Mouse (Mus musculus) telencephalon, adult 2 months (tissue): Measurements from ENCODE around the gene Olfr1065.
"Not testable (repeated sequence)": the region's sequence is repeated elsewhere in the genome, so short reads cannot be mapped to it uniquely, and the experiment has no call there.

ENCODE experiments used
- DNase-seq: peaks from one replicate; pipeline ENCODE4 v3.0.0-alpha.2; 2011; ENCODE audit warnings: low read depth, low spot score

Gene Olfr1065

DNA sequence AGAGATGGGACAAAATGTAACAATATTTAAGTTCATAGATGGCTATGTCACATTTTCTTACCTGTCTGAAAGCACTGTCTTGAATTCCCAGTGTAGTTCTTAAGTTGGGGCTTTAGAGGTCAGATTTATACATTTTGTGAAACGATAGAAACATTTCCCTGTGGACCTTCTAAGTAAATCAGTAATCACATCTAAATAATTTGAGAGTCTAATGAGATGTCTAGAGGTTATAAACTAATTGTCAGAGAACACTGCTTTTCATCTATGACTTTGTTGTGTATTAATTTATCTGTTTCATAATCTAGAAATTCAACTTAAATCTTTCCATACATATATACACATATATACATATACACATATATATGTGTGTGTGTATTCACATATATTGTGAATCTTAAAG, at the start of gene Olfr1065:
Olfr1065 (minus strand) TSS at position 101 of the 400 bp plus-strand sequence.
- not testable (repeated sequence) for DNase-seq

GRCm38 (mm10) chr2:86487286-86487685, 36.9 kb upstream of the Olfr1065 start, which contains the start of gene Olfr228:
TSS of gene Olfr228 (minus strand) at chr2:86487386.
- DNase-seq = no peak

GRCm38 (mm10) chr2:86464442-86465109, 14.2 kb upstream of the Olfr1065 start:
- peak; percentile 3 for DNase-seq

- DNase-seq = no peak
Observed at GRCm38 (mm10) chr2:86460434-86460833, 10.0 kb upstream of the Olfr1065 start.

DNA sequence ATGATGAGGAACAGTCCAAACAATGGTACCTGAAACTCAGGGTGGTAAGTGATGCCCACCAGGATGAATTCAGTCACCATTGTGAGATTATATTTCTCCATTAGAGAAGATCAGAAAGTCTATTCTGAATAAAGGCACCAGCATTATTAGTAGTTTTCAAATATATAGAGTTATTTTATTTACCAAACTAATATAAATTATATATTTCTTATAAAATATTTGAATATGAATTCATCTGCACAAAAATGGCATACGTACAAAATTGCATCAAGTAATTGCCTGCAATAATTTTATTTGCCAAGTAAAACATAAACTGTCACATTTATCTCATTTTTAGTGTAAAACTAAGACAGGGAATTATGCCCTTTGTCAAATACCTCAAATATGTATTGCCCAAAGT, 5.8 kb upstream of the Olfr1065 start, which contains the start of gene Olfr1066:
Olfr1066 (minus strand) TSS at position 101 of the 400 bp plus-strand sequence.
- DNase-seq = no peak

GRCm38 (mm10) chr2:86442101-86442500, 8.3 kb downstream of the Olfr1065 start:
- not testable (repeated sequence) for DNase-seq

DNA sequence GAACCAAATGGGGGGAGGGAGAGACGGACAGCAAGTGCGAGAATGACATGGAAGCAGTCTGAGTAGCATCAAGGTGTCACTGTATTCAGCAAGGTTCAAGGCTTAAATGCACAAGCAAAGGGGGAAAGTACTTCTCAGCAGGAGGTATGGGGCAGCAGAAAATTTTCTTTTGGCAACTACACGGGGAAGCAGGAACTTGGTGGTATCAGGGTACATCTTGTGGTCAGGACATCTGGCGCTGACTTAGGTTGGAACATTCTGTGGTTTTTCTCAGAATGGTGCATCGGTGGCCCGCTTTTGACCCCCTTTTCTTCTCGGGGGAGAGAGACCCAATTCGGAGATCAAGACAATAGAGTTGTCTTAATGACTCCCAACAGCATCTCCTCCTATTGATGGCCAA, 21.9 kb downstream of the Olfr1065 start:
- not testable (repeated sequence) for DNase-seq

- not testable (repeated sequence) for DNase-seq
Observed at GRCm38 (mm10) chr2:86426649-86427048, 23.7 kb downstream of the Olfr1065 start, which contains the start of gene Olfr1062. TSS of gene Olfr1062 (minus strand) at chr2:86426749.

DNA sequence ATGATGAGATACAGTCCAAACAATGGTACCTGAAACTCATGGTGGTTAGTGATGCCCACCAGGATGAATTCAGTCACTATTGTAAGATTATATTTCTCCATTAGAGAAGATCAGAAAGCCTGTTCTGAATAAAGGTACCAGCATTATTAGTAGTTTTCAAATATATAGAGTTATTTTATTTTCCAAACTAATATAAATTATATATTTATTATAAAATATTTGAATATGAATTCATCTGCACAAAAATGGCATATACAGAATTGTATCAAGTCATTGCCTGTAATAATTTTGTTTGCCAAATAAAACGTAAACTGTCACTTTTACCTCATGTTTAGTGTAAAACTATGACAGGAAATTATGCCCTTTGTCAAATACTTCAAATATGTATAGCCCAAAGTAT, 36.4 kb downstream of the Olfr1065 start, which contains the start of gene Olfr1061:
Olfr1061 (minus strand) TSS at position 101 of the 400 bp plus-strand sequence.
- DNase-seq = no peak

- DNase-seq = no peak
Observed at GRCm38 (mm10) chr2:86395114-86395513, 55.3 kb downstream of the Olfr1065 start.
